In genomic region chr3:55782771-55783170, GRCm38 (mm10) we compare ENCODE assay signal across 8 mouse cellular contexts. TPM values are rescaled to one million over a fixed set of nuclear protein-coding genes. Genes with fewer than 3 reads are reported as not detected.
DNase-seq lines count a peak whose midpoint lies in the region; ATAC-seq and TF ChIP-seq lines count a peak whose summit lies in the region.

No protein-coding gene starts in this region.

- peak overlapping the region; percentile 37 for H3K4me3 ChIP-seq in lung, postnatal 0 days (ENCODE audit: low read depth, low read length)
- peak overlapping the region; percentile 28 for H3K4me3 ChIP-seq in kidney, postnatal 0 days (replicated peaks; ENCODE audit: low read depth, low read length)

- H3K9ac ChIP-seq in lung, postnatal 0 days (replicated peaks; ENCODE audit: low read depth) = no peak overlapping the region
- no peak overlapping the region for H3K9ac ChIP-seq in kidney, postnatal 0 days (ENCODE audit: low read depth, low read length)

- H3K36me3 ChIP-seq in lung, postnatal 0 days (ENCODE audit: insufficient read depth, low read length) = no peaks in the 10 kb centered on the region
- H3K36me3 ChIP-seq in kidney, postnatal 0 days (ENCODE audit: insufficient read depth, low read length) = no peaks in the 10 kb centered on the region

- DNase-seq in lung, postnatal 0 days (ENCODE audit: low spot score) = no peak
- no peak for DNase-seq in lung, postnatal 36 days
- DNase-seq in embryo, embryonic 11 days = peak; percentile 70
- peak; percentile 46 for DNase-seq in gastrocnemius, postnatal 25 days
- DNase-seq in kidney, postnatal 0 days (ENCODE audit: low spot score) = peak; percentile 16
- peak; percentile 32 for DNase-seq in naive thymus-derived CD4-positive, alpha-beta T cell, adult 2 months (ENCODE audit: low read depth)
- DNase-seq in left cerebral cortex, postnatal 14 days (ENCODE audit: low spot score in 2 of 2) = no peak
- DNase-seq in frontal cortex, postnatal 14 days (ENCODE audit: low spot score in 2 of 2) = no peak

- no peaks in the 10 kb centered on the region for H3K9me3 ChIP-seq in lung, postnatal 0 days (ENCODE audit: low read length)
- no peaks in the 10 kb centered on the region for H3K9me3 ChIP-seq in kidney, postnatal 0 days (replicated peaks; ENCODE audit: low read length)

- H3K4me1 ChIP-seq in lung, postnatal 0 days (ENCODE audit: insufficient read depth, low read depth, low read length) = peaks cover 3% of the 10 kb centered on the region; the same call in 1 of the 2 replicates
- 0 out of 2 replicates have a peak, but pooled peaks cover 21% of the 10 kb centered on the region for H3K4me1 ChIP-seq in kidney, postnatal 0 days (replicated peaks; ENCODE audit: insufficient read depth, low read length)

- TF ChIP-seq EP300 in lung, postnatal 0 days (IDR thresholded peaks at IDR 0.05) = no peak

- peak overlapping the region; percentile 52 for H3K4me2 ChIP-seq in lung, postnatal 0 days (replicated peaks; ENCODE audit: low read depth, low read length)
- peak overlapping the region; percentile 53 for H3K4me2 ChIP-seq in kidney, postnatal 0 days (ENCODE audit: low read length)

- H3K27me3 ChIP-seq in lung, postnatal 0 days (replicated peaks; ENCODE audit: insufficient read depth, low read length) = peaks cover 40% of the 10 kb centered on the region
- peaks cover 66% of the 10 kb centered on the region for H3K27me3 ChIP-seq in kidney, postnatal 0 days (ENCODE audit: insufficient read depth, low read length)

- no peak for TF ChIP-seq CTCF in lung, postnatal 0 days (IDR thresholded peaks at IDR 0.05)
- TF ChIP-seq CTCF in kidney, postnatal 0 days (IDR thresholded peaks at IDR 0.05; ENCODE audit: low read depth) = no peak

- ATAC-seq in lung, postnatal 0 days = no peak
- no peak for ATAC-seq in kidney, postnatal 0 days (replicated peaks; ENCODE audit: low FRiP score, low read depth)

- intact Hi-C loops in left cerebral cortex, postnatal 14 days (cut with DNase I) = no loop called here

- no peak overlapping the region for H3K27ac ChIP-seq in lung, postnatal 0 days (ENCODE audit: low read length)
- H3K27ac ChIP-seq in kidney, postnatal 0 days = no peak overlapping the region

- 7% methylated on average over 22 of the region's 22 CpGs for WGBS in lung, postnatal 0 days
- WGBS in kidney, postnatal 0 days = 14% methylated on average over 22 of the region's 22 CpGs

RNA-seq across cellular contexts. Expression of gene Mab21l1, which starts 0.5 kb away (rescaled TPM):
- polyA plus RNA-seq in lung, postnatal 0 days (2015; fragmentation: Nextera tagmentation; extraction: Ambion mirVana) = 0.24 TPM in 1 of 2 replicates, not detected in the other
- 1 to 10 TPM in 1 of 2 experiments, under 1 TPM in 1; 0.72 to 1.8 TPM for total RNA-seq in gastrocnemius, postnatal 25 days (2021)
- polyA plus RNA-seq in kidney, postnatal 0 days (2015; fragmentation: Nextera tagmentation; extraction: Ambion mirVana) = 0.20 and 0.23 TPM in 2 replicates
- 1 to 10 TPM in 1 of 2 experiments, under 1 TPM in 1; 0.86 to 2.1 TPM for total RNA-seq in left cerebral cortex, postnatal 14 days (2021)

Comparison
In these comparisons a context has a peak if more than half of its experiments do, and no peak if none do; other contexts are left out.
1. DNase-seq: peak in embryo, embryonic 11 days (single experiment), gastrocnemius, postnatal 25 days (single experiment), kidney, postnatal 0 days (single experiment) and naive thymus-derived CD4-positive, alpha-beta T cell, adult 2 months (single experiment); none in lung, postnatal 0 days (single experiment), lung, postnatal 36 days (single experiment), left cerebral cortex, postnatal 14 days (0 of 2) and frontal cortex, postnatal 14 days (0 of 2).